Mouse (Mus musculus) embryo, embryonic 11 days (tissue): ENCODE results near the gene Gm16867.
"Not testable (repeated sequence)": the region's sequence is repeated elsewhere in the genome, so short reads cannot be mapped to it uniquely, and the experiment has no call there.

Source experiments
- DNase-seq: peaks from one replicate; pipeline ENCODE4 v3.0.0-alpha.2; 2015

Gene Gm16867

DNA sequence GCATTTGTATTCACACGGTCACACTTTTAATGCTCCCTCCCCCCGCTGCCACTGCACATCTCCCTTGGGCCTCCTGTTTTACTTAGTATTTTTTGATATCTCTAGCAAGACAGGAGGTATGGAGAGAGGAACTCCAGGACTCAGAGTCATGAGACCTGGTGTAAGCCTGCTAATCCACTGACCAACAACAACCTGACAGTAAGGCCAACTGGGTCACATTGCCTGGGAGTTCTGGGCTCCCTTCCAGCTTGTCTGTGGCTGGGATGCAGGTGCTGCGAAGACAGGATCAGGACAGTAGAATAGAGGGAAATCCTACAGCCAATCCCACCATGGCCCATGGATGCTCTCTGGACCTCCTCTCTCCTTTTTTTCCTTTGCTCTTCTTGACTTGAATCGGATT lies 38.7 kb downstream of the Gm16867 start:
- DNase-seq, result not testable (repeated sequence)

DNA sequence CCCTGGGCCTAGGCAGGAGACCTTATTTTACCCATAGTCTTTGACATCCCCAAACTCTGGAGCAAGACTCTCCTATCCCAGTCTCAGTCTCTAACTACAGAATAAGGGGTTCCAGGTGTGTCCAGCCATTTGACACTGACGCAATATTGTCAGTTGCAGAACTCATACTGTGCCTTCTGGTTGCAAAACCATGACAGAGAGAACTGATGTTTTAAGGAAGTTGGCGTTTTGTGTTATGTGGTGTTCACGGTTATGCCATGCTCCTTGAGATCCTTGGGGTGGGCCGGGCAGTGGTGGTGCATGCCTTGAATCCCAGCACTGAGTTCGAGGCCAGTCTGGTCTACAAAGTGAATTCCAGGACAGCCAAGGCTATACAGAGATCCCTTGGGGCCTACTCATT lies 45.5 kb downstream of the Gm16867 start:
- DNase-seq, result not testable (repeated sequence)

DNA sequence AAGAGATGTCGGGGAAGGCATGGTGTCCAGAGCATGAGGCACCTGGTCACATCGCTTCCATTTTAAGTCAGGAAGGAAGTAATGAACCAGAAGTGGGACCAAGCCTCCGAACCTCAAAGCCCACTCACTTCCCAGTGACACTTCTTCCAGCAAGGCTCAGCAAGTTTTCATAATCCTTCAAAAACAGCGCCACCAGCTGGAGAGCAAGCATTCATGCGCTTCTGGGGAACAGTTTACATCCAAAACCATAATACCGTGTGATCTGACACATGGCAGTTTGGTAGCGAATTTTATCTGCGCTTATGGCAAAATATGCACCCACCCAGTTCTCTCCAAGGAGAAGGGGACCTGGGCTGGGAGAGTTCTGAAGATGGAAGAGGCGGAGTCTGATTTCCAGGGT lies 48.5 kb downstream of the Gm16867 start:
- DNase-seq, result not testable (repeated sequence)

DNA sequence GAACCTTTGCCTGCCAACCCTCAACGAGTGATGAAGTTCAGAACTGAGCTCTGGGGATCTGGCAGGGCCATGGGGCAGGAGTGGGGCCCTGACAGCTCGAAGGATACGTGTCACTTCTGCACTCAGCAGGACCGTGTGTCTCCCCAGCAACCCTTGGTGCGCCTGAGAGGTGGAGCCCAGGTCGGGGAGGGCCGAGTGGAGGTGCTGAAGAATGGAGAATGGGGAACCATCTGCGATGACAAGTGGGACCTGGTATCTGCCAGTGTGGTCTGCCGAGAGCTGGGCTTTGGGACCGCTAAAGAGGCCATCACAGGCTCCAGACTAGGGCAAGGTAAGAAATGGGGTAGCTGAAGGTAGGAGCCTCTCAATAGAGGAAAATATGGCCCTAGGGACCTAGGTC lies 54.3 kb downstream of the Gm16867 start:
- DNase-seq, result not testable (repeated sequence)

DNA sequence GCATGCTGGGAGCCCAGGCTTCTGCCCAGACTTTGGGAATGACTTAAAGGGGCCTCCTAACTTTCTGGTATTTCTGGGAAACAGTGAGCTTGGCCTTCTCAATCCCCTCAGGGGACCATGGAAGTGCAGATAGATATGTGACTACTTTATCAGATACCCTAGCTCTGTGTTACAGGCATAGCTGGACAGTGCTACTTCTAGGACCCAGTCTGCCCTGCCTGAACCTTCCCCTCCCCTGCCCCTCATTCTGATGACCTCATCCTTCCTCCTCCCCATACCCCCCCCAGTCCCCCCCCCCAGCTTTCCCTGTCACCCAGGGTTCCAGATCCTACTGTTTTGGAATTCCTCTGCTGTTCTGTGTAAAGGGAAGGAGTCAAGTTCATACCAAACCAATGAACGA lies 56.2 kb downstream of the Gm16867 start:
- not testable (repeated sequence) for DNase-seq

DNA sequence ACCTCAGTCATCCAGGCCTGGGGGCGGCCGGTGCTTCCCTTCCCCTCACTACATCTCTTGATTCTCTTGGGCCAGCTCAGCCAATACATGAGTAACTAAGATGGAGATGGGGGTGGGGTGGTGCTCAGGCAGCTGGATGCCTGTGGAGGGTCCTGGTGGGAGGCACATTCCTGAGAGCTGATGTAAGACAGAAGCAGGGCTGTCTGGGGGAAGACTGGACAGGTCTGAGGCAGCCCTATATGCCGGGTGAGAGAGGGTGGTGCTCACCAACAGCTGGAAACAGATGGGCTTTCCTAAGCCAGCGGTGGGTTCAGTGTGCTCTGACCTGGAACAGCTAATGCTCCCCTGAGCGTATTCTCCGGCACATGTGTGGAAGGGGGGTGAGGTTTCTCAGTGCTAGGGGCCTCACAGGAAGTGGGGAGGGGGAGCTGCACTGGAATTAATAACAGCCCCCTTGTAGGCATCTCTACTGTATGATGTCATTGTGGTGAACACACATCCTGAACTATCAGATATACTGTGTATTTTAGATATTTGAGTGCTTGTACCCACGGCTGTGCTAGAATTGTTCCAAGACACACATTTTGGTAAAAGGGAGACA lies 60.0 kb downstream of the Gm16867 start:
- not testable (repeated sequence) for DNase-seq

DNA sequence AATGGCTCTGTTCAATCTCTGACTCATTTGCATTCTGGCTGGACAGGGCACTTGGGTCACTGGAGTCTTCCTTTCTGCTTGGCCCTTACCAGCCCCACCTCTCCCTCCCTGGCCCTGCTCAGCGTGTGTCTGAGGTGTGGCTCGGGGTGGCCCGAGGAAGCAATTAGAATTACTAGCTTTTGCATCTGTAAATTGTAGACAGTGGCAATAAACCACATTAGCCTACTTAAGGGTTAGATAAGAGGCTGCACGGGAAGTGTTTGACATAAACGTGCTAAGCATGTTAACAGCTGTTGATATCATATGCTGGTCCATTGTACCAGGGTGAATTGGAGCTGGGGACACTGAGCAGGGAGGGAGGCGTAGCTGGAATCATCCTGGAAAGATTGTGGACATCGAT lies 62.2 kb downstream of the Gm16867 start:
- not testable (repeated sequence) for DNase-seq

DNA sequence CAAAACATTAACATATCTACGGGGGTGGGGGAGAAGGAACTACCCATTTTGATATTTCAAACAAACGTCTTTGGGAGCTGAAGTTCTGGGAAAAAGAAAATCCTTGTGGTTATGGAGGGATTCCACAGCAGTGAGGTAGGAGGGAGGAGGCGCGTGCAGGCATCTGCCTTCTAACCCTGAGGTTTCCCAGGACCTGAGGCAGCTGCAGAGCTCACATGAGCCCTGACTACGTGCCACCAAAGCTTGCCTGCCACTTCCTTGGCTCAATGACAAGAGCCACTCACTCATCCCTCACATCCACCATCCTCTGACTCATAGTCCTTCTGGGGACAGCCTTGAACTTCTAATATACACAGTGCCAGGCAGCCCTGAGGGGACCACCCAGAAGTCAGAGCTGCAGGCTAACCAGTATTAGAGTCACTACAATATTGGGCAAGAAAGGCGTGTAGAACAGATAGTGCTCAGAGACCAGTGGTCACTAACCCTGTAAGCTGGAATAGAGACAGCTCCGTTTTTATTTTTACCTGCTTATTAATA lies 64.4 kb downstream of the Gm16867 start:
- not testable (repeated sequence) for DNase-seq

DNA sequence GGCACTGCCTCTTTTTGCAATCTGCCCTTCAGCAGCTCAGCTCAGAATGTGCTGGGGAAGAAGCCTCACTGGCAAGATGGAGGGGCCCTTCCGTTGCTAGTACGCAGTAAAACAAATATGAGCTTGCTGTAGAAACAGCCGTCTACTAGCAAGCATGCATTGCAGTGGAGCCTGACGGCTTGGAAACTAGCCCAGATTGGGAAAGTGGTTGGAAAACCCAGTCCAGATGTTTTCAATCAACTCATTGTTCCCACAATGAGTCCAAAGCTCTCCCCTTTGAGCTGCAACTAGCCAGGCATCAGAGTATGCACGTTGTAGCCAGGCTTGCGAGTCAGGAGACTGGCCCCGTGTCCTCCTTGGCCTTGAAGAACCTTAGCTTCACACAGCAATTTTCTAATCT lies 82.2 kb downstream of the Gm16867 start:
- DNase-seq, result not testable (repeated sequence)

DNA sequence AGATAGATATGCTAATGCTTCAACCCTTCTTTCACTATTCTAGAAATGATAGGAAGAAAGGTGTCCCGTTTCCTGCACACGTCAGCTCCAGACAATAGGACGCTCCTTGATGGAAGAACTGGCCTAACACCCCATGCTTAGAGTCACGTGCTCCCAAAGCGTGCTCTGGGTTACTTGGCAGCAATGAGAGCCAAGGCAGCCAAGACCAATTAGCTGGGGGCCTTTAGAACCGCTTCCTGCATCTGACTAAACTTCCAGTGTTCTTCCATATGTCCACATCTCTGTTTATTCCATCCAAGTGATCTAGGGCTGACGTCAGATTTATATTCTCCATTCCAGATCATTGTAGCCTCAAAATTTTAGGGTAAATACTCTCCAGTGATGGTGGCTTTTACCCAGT lies 85.6 kb downstream of the Gm16867 start:
- DNase-seq, result not testable (repeated sequence)
